Comparison of ENCODE assay signal across 9 mouse cellular contexts in the genomic region with DNA sequence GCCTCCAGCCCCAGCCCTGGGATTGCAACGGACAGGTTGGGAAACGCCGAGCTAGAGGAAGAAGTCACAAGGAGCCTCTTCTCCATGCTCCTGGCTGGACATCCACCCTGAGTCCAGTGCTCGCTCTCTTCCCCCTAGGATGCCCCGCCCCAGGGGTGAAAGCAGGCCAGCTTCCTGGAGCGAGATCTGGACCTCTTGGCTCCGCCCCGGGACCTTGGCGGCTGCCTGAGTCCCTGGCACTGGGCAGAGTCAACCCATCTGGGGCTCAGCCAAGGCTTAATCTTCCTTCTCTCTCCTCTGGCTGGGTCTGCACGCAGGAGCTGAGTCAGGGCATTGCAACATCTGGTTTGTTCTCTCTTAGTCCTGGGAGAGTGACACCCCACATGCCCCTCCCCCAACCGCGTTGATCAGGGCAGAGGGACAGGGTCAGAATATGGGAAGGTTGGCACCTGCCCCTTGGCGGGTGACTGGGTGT. TPM values are rescaled to one million over a fixed set of nuclear protein-coding genes. Genes with fewer than 3 reads are reported as not detected.
DNase-seq lines count a peak whose midpoint lies in the region; ATAC-seq and TF ChIP-seq lines count a peak whose summit lies in the region.
"Had no signal": no experiment of that assay in that cellular context is flagged by ENCODE, and none has a peak within 500 bp of the region (broad histone marks: within the 10 kb centered on the region; RNA-seq: fewer than 3 reads in every experiment).

No protein-coding gene starts in this region.

- no peaks in the 10 kb centered on the region for H3K36me3 ChIP-seq in midbrain, embryonic 15.5 days (replicated peaks)
- H3K36me3 ChIP-seq in midbrain, postnatal 0 days (ENCODE audit: insufficient read depth, low read length) = no peaks in the 10 kb centered on the region
- no peaks in the 10 kb centered on the region for H3K36me3 ChIP-seq in heart, embryonic 12.5 days
- H3K36me3 ChIP-seq in forebrain, embryonic 14.5 days (ENCODE audit: control insufficient read depth, insufficient read depth, low read length) = no peaks in the 10 kb centered on the region
- H3K36me3 ChIP-seq in forebrain, embryonic 15.5 days = no peaks in the 10 kb centered on the region

- H3K4me1 ChIP-seq in midbrain, embryonic 15.5 days = no peaks in the 10 kb centered on the region
- H3K4me1 ChIP-seq in midbrain, postnatal 0 days (ENCODE audit: insufficient read depth, low read length) = no peaks in the 10 kb centered on the region
- H3K4me1 ChIP-seq in heart, embryonic 12.5 days (replicated peaks) = peaks cover 12% of the 10 kb centered on the region
- no peaks in the 10 kb centered on the region for H3K4me1 ChIP-seq in forebrain, embryonic 14.5 days (ENCODE audit: control insufficient read depth, insufficient read depth, low read length)
- no peaks in the 10 kb centered on the region for H3K4me1 ChIP-seq in forebrain, embryonic 15.5 days

- DNase-seq in midbrain, postnatal 0 days (ENCODE audit: low spot score) = no peak
- DNase-seq in adrenal gland, postnatal 4 days (ENCODE audit: low spot score in 2 of 2) = peak; percentile 79 to 89
- DNase-seq in kidney, postnatal 25 days = peak; percentile 94 to 98
- no peak for DNase-seq in forebrain, embryonic 14.5 days (ENCODE audit: low spot score)

- no peak overlapping the region for H3K4me2 ChIP-seq in midbrain, embryonic 15.5 days
- no peak overlapping the region for H3K4me2 ChIP-seq in midbrain, postnatal 0 days (ENCODE audit: low read depth, low read length, poor library complexity, severe bottlenecking)
- H3K4me2 ChIP-seq in heart, embryonic 12.5 days = peak overlapping the region; percentile 10
- no peak overlapping the region for H3K4me2 ChIP-seq in forebrain, embryonic 14.5 days (ENCODE audit: low read length)
- H3K4me2 ChIP-seq in forebrain, embryonic 15.5 days (replicated peaks) = no peak overlapping the region

- no peak for TF ChIP-seq CTCF in midbrain, postnatal 0 days (IDR thresholded peaks at IDR 0.05)

- no peak overlapping the region for H3K4me3 ChIP-seq in midbrain, embryonic 15.5 days
- H3K4me3 ChIP-seq in midbrain, postnatal 0 days (ENCODE audit: low read depth, low read length) = no peak overlapping the region
- H3K4me3 ChIP-seq in heart, embryonic 12.5 days = no peak overlapping the region
- no peak overlapping the region for H3K4me3 ChIP-seq in forebrain, embryonic 14.5 days (ENCODE audit: low read depth, low read length)
- no peak overlapping the region for H3K4me3 ChIP-seq in forebrain, embryonic 15.5 days

- no peaks in the 10 kb centered on the region for H3K9me3 ChIP-seq in midbrain, embryonic 15.5 days
- no peaks in the 10 kb centered on the region for H3K9me3 ChIP-seq in midbrain, postnatal 0 days (ENCODE audit: low read length)
- H3K9me3 ChIP-seq in heart, embryonic 12.5 days (replicated peaks) = 0 out of 2 replicates have a peak, but pooled peaks cover 6% of the 10 kb centered on the region
- H3K9me3 ChIP-seq in forebrain, embryonic 14.5 days (replicated peaks; ENCODE audit: control insufficient read depth, low read length) = no peaks in the 10 kb centered on the region
- no peaks in the 10 kb centered on the region for H3K9me3 ChIP-seq in forebrain, embryonic 15.5 days

- ATAC-seq in midbrain, embryonic 15.5 days (replicated peaks) = 0 out of 2 replicates have a peak, but pooled peaks have one; percentile 20
- no peak for ATAC-seq in midbrain, postnatal 0 days (ENCODE audit: low FRiP score)
- ATAC-seq in heart, embryonic 12.5 days (ENCODE audit: insufficient number of reproducible peaks, low FRiP score) = peak; percentile 79
- ATAC-seq in megakaryocyte progenitor cell, adult 5-6 weeks (replicated peaks; ENCODE audit: poor library complexity) = peak; percentile 94
- no peak for ATAC-seq in forebrain, embryonic 14.5 days
- no peak for ATAC-seq in forebrain, embryonic 15.5 days (replicated peaks)

- WGBS in midbrain, embryonic 15.5 days = 33% methylated on average over 13 of the region's 13 CpGs
- 37% methylated on average over 13 of the region's 13 CpGs for WGBS in midbrain, postnatal 0 days
- WGBS in heart, embryonic 12.5 days = 27% methylated on average over 13 of the region's 13 CpGs
- 38% methylated on average over 13 of the region's 13 CpGs for WGBS in forebrain, embryonic 14.5 days
- WGBS in forebrain, embryonic 15.5 days = 39% methylated on average over 13 of the region's 13 CpGs

- no peak overlapping the region for H3K27ac ChIP-seq in midbrain, embryonic 15.5 days
- H3K27ac ChIP-seq in midbrain, postnatal 0 days (ENCODE audit: low read depth, low read length) = no peak overlapping the region
- no peak overlapping the region for H3K27ac ChIP-seq in heart, embryonic 12.5 days (ENCODE audit: poor library complexity, severe bottlenecking)
- H3K27ac ChIP-seq in forebrain, embryonic 14.5 days (ENCODE audit: low read depth, low read length) = no peak overlapping the region
- no peak overlapping the region for H3K27ac ChIP-seq in forebrain, embryonic 15.5 days (replicated peaks)

- H3K27me3 ChIP-seq in midbrain, embryonic 15.5 days (replicated peaks) = no peaks in the 10 kb centered on the region
- no peaks in the 10 kb centered on the region for H3K27me3 ChIP-seq in midbrain, postnatal 0 days (ENCODE audit: insufficient read depth, low read length)
- H3K27me3 ChIP-seq in heart, embryonic 12.5 days (replicated peaks) = 0 out of 2 replicates have a peak, but pooled peaks cover 9% of the 10 kb centered on the region
- H3K27me3 ChIP-seq in forebrain, embryonic 14.5 days (replicated peaks; ENCODE audit: control insufficient read depth, insufficient read depth, low read length) = no peaks in the 10 kb centered on the region
- H3K27me3 ChIP-seq in forebrain, embryonic 15.5 days = no peaks in the 10 kb centered on the region

- no peak overlapping the region for H3K9ac ChIP-seq in midbrain, embryonic 15.5 days
- H3K9ac ChIP-seq in midbrain, postnatal 0 days (replicated peaks; ENCODE audit: low read length, poor library complexity, severe bottlenecking) = no peak overlapping the region
- 0 out of 2 replicates have a peak overlapping the region, but pooled peaks have one; percentile 1 for H3K9ac ChIP-seq in heart, embryonic 12.5 days
- no peak overlapping the region for H3K9ac ChIP-seq in forebrain, embryonic 14.5 days (ENCODE audit: low read length)
- no peak overlapping the region for H3K9ac ChIP-seq in forebrain, embryonic 15.5 days (replicated peaks)

RNA-seq across cellular contexts. Expression of a gene that starts 8.1 kb away (rescaled TPM):
- 0.89 and 1.7 TPM in 2 replicates for polyA plus RNA-seq in midbrain, embryonic 15.5 days (2015; fragmentation: Nextera tagmentation; extraction: Ambion mirVana)
- 0.55 and 0.66 TPM in 2 replicates for total RNA-seq in midbrain, postnatal 0 days (2014; rRNA removed)
- polyA plus RNA-seq in midbrain, postnatal 0 days (2015; fragmentation: Nextera tagmentation; extraction: Ambion mirVana) = 0.93 and 1.3 TPM in 2 replicates
- total RNA-seq in adrenal gland, postnatal 4 days (2021) = 10 to 100 TPM in 1 of 2 experiments, 1 to 10 TPM in 1; 9.6 to 11.5 TPM
- 1.4 and 1.7 TPM in 2 replicates for polyA plus RNA-seq in heart, embryonic 12.5 days (2016; fragmentation: Nextera tagmentation; extraction: Ambion mirVana)
- total RNA-seq in megakaryocyte progenitor cell, adult 5-6 weeks (2015) = 6.3 and 11.5 TPM in 2 replicates
- 1.6 and 4.6 TPM in 2 replicates for total RNA-seq in megakaryocyte progenitor cell, adult 5-6 weeks (2017)
- polyA plus RNA-seq in forebrain, embryonic 14.5 days (2014; fragmentation: Nextera tagmentation; extraction: Ambion mirVana) = 0.75 TPM in 1 of 2 replicates, not detected in the other
- polyA plus RNA-seq in forebrain, embryonic 15.5 days (2015; fragmentation: Nextera tagmentation; extraction: Ambion mirVana) = 1.0 and 1.3 TPM in 2 replicates

RNA-seq across cellular contexts. Expression of a gene that starts 21.1 kb away (rescaled TPM):
- polyA plus RNA-seq in midbrain, embryonic 15.5 days (2015; fragmentation: Nextera tagmentation; extraction: Ambion mirVana) = 15.2 and 15.4 TPM in 2 replicates
- 31.6 and 44.4 TPM in 2 replicates for total RNA-seq in midbrain, postnatal 0 days (2014; rRNA removed)
- 21.6 and 25.8 TPM in 2 replicates for polyA plus RNA-seq in midbrain, postnatal 0 days (2015; fragmentation: Nextera tagmentation; extraction: Ambion mirVana)
- total RNA-seq in adrenal gland, postnatal 4 days (2021) = not detected
- polyA plus RNA-seq in heart, embryonic 12.5 days (2016; fragmentation: Nextera tagmentation; extraction: Ambion mirVana) = not detected in 2 replicates
- total RNA-seq in megakaryocyte progenitor cell, adult 5-6 weeks (2015) = not detected in 2 replicates
- total RNA-seq in megakaryocyte progenitor cell, adult 5-6 weeks (2017) = not detected in 2 replicates
- polyA plus RNA-seq in forebrain, embryonic 14.5 days (2014; fragmentation: Nextera tagmentation; extraction: Ambion mirVana) = 5.6 and 7.1 TPM in 2 replicates
- polyA plus RNA-seq in forebrain, embryonic 15.5 days (2015; fragmentation: Nextera tagmentation; extraction: Ambion mirVana) = 7.6 and 8.4 TPM in 2 replicates
- polyA plus RNA-seq: limb, embryonic 11.5 days had no signal

RNA-seq across cellular contexts. Expression of a gene that starts 30.4 kb away (rescaled TPM):
- 1.1 and 1.2 TPM in 2 replicates for polyA plus RNA-seq in midbrain, embryonic 15.5 days (2015; fragmentation: Nextera tagmentation; extraction: Ambion mirVana)
- not detected in 2 replicates for total RNA-seq in midbrain, postnatal 0 days (2014; rRNA removed)
- polyA plus RNA-seq in midbrain, postnatal 0 days (2015; fragmentation: Nextera tagmentation; extraction: Ambion mirVana) = 0.90 and 1.5 TPM in 2 replicates
- under 1 TPM in 1 of 2 experiments, not detected in 1; 0.20 TPM for total RNA-seq in adrenal gland, postnatal 4 days (2021)
- polyA plus RNA-seq in heart, embryonic 12.5 days (2016; fragmentation: Nextera tagmentation; extraction: Ambion mirVana) = not detected in 2 replicates
- total RNA-seq in megakaryocyte progenitor cell, adult 5-6 weeks (2015) = not detected in 2 replicates
- total RNA-seq in megakaryocyte progenitor cell, adult 5-6 weeks (2017) = not detected in 2 replicates
- not detected in 2 replicates for polyA plus RNA-seq in forebrain, embryonic 14.5 days (2014; fragmentation: Nextera tagmentation; extraction: Ambion mirVana)
- polyA plus RNA-seq in forebrain, embryonic 15.5 days (2015; fragmentation: Nextera tagmentation; extraction: Ambion mirVana) = 0.43 and 0.50 TPM in 2 replicates
- polyA plus RNA-seq: limb, embryonic 11.5 days had no signal

RNA-seq across cellular contexts. Expression of a gene that starts 34.1 kb away (rescaled TPM):
- 0.40 and 0.57 TPM in 2 replicates for polyA plus RNA-seq in midbrain, embryonic 15.5 days (2015; fragmentation: Nextera tagmentation; extraction: Ambion mirVana)
- 0.71 and 1.8 TPM in 2 replicates for total RNA-seq in midbrain, postnatal 0 days (2014; rRNA removed)
- polyA plus RNA-seq in midbrain, postnatal 0 days (2015; fragmentation: Nextera tagmentation; extraction: Ambion mirVana) = 0.70 and 1.2 TPM in 2 replicates
- 1 to 10 TPM in 1 of 2 experiments, under 1 TPM in 1; 0.68 to 1.0 TPM for total RNA-seq in adrenal gland, postnatal 4 days (2021)
- 0.27 TPM in 1 of 2 replicates, not detected in the other for polyA plus RNA-seq in heart, embryonic 12.5 days (2016; fragmentation: Nextera tagmentation; extraction: Ambion mirVana)
- not detected in 2 replicates for total RNA-seq in megakaryocyte progenitor cell, adult 5-6 weeks (2015)
- total RNA-seq in megakaryocyte progenitor cell, adult 5-6 weeks (2017) = not detected in 2 replicates
- polyA plus RNA-seq in forebrain, embryonic 14.5 days (2014; fragmentation: Nextera tagmentation; extraction: Ambion mirVana) = not detected in 2 replicates
- polyA plus RNA-seq in forebrain, embryonic 15.5 days (2015; fragmentation: Nextera tagmentation; extraction: Ambion mirVana) = not detected in 2 replicates

RNA-seq across cellular contexts. Expression of a gene that starts 57.0 kb away (rescaled TPM):
- not detected in 2 replicates for polyA plus RNA-seq in midbrain, embryonic 15.5 days (2015; fragmentation: Nextera tagmentation; extraction: Ambion mirVana)
- total RNA-seq in midbrain, postnatal 0 days (2014; rRNA removed) = 0.38 TPM in 1 of 2 replicates, not detected in the other
- not detected in 2 replicates for polyA plus RNA-seq in midbrain, postnatal 0 days (2015; fragmentation: Nextera tagmentation; extraction: Ambion mirVana)
- not detected for total RNA-seq in adrenal gland, postnatal 4 days (2021)
- not detected in 2 replicates for polyA plus RNA-seq in heart, embryonic 12.5 days (2016; fragmentation: Nextera tagmentation; extraction: Ambion mirVana)
- not detected in 2 replicates for total RNA-seq in megakaryocyte progenitor cell, adult 5-6 weeks (2015)
- total RNA-seq in megakaryocyte progenitor cell, adult 5-6 weeks (2017) = 0.03 TPM in 1 of 2 replicates, not detected in the other
- not detected in 2 replicates for polyA plus RNA-seq in forebrain, embryonic 14.5 days (2014; fragmentation: Nextera tagmentation; extraction: Ambion mirVana)
- polyA plus RNA-seq in forebrain, embryonic 15.5 days (2015; fragmentation: Nextera tagmentation; extraction: Ambion mirVana) = not detected in 2 replicates
- polyA plus RNA-seq: limb, embryonic 11.5 days had no signal

Comparison
In these comparisons a context has a peak if more than half of its experiments do, and no peak if none do; other contexts are left out.
1. ATAC-seq: peak in midbrain, embryonic 15.5 days (single experiment), heart, embryonic 12.5 days (single experiment) and megakaryocyte progenitor cell, adult 5-6 weeks (single experiment); none in midbrain, postnatal 0 days (single experiment), forebrain, embryonic 14.5 days (single experiment) and forebrain, embryonic 15.5 days (single experiment).
2. DNase-seq: peak in adrenal gland, postnatal 4 days (2 of 2) and kidney, postnatal 25 days (2 of 2); none in midbrain, postnatal 0 days (single experiment) and forebrain, embryonic 14.5 days (single experiment).